Mouse (Mus musculus) intestine, postnatal 0 days (tissue): ENCODE data around the gene Ttc21a. TPM values are rescaled to one million over a fixed set of nuclear protein-coding genes. Genes with fewer than 3 reads are reported as not detected.

ENCODE experiments used
- ATAC-seq: fragments of 200-750 bp; cut with Nextera tagmentation; 2 replicates; pipeline ENCODE4 v1.8.0; 2017; ENCODE audit warnings: mild to moderate bottlenecking, moderate TSS enrichment, moderate library complexity
- H3K27ac ChIP-seq: fragments of 300-500 bp; sonication (generic); 2 replicates; pipeline ENCODE4 v1.5.1; 2014; ENCODE audit warnings: mild to moderate bottlenecking, low read depth, low read length, moderate library complexity
- H3K27me3 ChIP-seq: fragments of 300-500 bp; sonication (generic); replicated peaks from 2 replicates; pipeline ENCODE4 v1.6.1; 2014; ENCODE audit warnings: low read length, mixed read lengths; ENCODE audit not compliant: control insufficient read depth, insufficient read depth
- H3K36me3 ChIP-seq: fragments of 300-500 bp; sonication (generic); 2 replicates; pipeline ENCODE4 v1.6.1; 2014; ENCODE audit warnings: mild to moderate bottlenecking, moderate library complexity; ENCODE audit not compliant: control insufficient read depth, insufficient read depth
- H3K4me1 ChIP-seq: fragments of 300-500 bp; sonication (generic); replicated peaks from 2 replicates; pipeline ENCODE4 v1.6.1; 2014; ENCODE audit warnings: antibody characterized with exemption, low read length, mixed read lengths; ENCODE audit not compliant: control insufficient read depth, insufficient read depth
- H3K4me2 ChIP-seq: fragments of 300-500 bp; sonication (generic); replicated peaks from 2 replicates; pipeline ENCODE4 v1.6.1; 2014; ENCODE audit warnings: low read depth, mild to moderate bottlenecking, moderate library complexity
- H3K4me3 ChIP-seq: fragments of 300-500 bp; sonication (generic); 2 replicates; pipeline ENCODE4 v1.5.1; 2014; ENCODE audit warnings: low read depth, low read length
- H3K9ac ChIP-seq: fragments of 300-500 bp; sonication (generic); 2 replicates; pipeline ENCODE4 v1.6.1; 2014; ENCODE audit warnings: mild to moderate bottlenecking, low read depth, low read length
- H3K9me3 ChIP-seq: fragments of 300-500 bp; sonication (generic); 2 replicates; pipeline ENCODE4 v1.6.1; 2016; ENCODE audit warnings: mixed run types; ENCODE audit not compliant: control insufficient read depth
- CTCF ChIP-seq: sonication (generic); IDR thresholded peaks from 2 replicates; pipeline ENCODE4 v1.5.1; 2016; ENCODE audit warnings: low read depth, mild to moderate bottlenecking, control low read depth, antibody characterized with exemption, moderate library complexity
- WGBS: fragments of 180-500 bp; shearing (Covaris S2); extraction: QIAGEN DNeasy Blood & Tissue Kit; methylation state at CpG from one replicate; pipeline ENCODE4 v1.1.7; 2014; 5-methylcytosine and 5-hydroxymethylcytosine counted together
- polyA plus RNA-seq: library from polyadenylated mRNA; unstranded; fragments of >200 nt; fragmentation: Nextera tagmentation; extraction: Ambion mirVana; gene quantifications from 2 replicates; pipeline ENCODE4 v1.2.1, GENCODE M21; 2015

Gene Ttc21a
- polyA plus RNA-seq, 1 experiment from 2014 or later: not detected

- no peak for ATAC-seq
- H3K9me3 ChIP-seq: 0 out of 2 replicates have a peak, but pooled peaks cover 2% of the 10 kb centered on the region
- no peak overlapping the region for H3K27ac ChIP-seq
- H3K9ac ChIP-seq: no peak overlapping the region
- no peak for TF ChIP-seq CTCF
- no peaks in the 10 kb centered on the region; the same call in 1 of the 2 replicates for H3K27me3 ChIP-seq
- H3K4me2 ChIP-seq: no peak overlapping the region
- H3K36me3 ChIP-seq: no peaks in the 10 kb centered on the region
- H3K4me3 ChIP-seq: no peak overlapping the region
- WGBS: 92% methylated on average over 5 of the region's 5 CpGs
- no peaks in the 10 kb centered on the region for H3K4me1 ChIP-seq
Measured at GRCm38 (mm10) chr9:120012781-120013180, 75.4 kb downstream of the Ttc21a start.

DNA sequence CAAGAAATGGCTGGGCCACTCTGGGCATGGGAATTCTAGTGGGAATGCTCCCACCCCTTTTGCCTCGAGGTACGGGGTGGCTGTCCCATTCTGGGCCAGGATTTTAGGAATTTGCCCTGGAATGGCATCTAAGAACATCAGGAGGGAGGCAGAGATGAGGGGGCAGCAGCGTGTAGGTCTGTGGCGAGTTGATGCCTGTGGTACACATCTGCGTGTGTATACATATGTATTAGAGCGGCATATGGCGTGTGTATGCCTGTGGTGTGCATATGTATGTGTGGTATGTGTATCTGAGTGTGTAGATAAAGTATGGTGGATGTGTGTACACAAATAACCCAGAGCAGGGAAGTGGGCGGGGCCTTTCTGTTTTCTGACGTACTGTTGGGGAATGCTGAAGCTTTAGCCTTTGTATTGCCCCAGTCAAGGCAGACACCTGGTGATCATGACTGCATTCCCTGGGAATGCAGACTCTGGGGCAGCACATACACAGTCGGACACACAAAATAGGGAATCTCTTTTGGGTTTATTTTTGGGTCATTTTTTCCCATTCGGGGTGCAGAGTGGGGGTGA is 75.9 kb downstream of the Ttc21a start:
- Histone ChIP-seq H3K9ac (no peak overlapping the region), H3K27me3 (no peaks in the 10 kb centered on the region; the same call in 1 of the 2 replicates), H3K4me1 (no peaks in the 10 kb centered on the region), H3K36me3 (no peaks in the 10 kb centered on the region), H3K9me3 (no peaks in the 10 kb centered on the region), H3K4me3 (no peak overlapping the region), H3K4me2 (no peak overlapping the region), H3K27ac (no peak overlapping the region)
- 69% methylated on average over 11 of the region's 11 CpGs for WGBS
- ATAC-seq: no peak
- TF ChIP-seq CTCF: no peak

GRCm38 (mm10) chr9:120014828-120015227 is 77.4 kb downstream of the Ttc21a start:
- WGBS: 74% methylated on average over 6 of the region's 6 CpGs
- Histone ChIP-seq H3K36me3 (no peaks in the 10 kb centered on the region), H3K9ac (no peak overlapping the region), H3K27ac (no peak overlapping the region), H3K9me3 (no peaks in the 10 kb centered on the region), H3K4me1 (no peaks in the 10 kb centered on the region), H3K27me3 (peaks cover 5% of the 10 kb centered on the region; the same call in 1 of the 2 replicates), H3K4me3 (no peak overlapping the region), H3K4me2 (no peak overlapping the region)
- ATAC-seq: no peak
- TF ChIP-seq CTCF: no peak

DNA sequence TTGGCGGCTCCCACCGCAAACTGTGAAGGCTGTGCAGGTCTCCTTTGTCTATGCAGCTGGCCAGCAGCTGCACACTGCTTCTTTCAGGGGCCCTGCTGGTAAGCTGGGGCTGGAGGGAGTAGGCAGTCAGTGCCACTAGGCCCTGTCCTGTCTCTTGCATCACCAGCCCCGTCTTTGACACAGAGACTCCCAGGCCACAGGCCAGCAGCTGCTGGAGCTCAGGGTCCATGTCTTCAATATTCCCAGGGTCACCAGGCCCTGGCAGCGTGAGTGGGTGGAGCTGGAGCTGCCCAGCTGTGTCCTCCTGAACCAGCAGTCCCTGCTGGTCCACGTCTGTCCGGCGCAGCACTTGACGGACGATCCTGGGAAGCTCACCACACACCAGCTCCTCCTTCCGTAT is 79.5 kb downstream of the Ttc21a start:
- H3K9ac ChIP-seq: no peak overlapping the region
- no peak overlapping the region for H3K27ac ChIP-seq
- 60% methylated on average over 10 of the region's 10 CpGs for WGBS
- no peaks in the 10 kb centered on the region for H3K36me3 ChIP-seq
- no peak overlapping the region for H3K4me2 ChIP-seq
- H3K4me3 ChIP-seq: no peak overlapping the region
- H3K4me1 ChIP-seq: no peaks in the 10 kb centered on the region
- H3K9me3 ChIP-seq: no peaks in the 10 kb centered on the region
- TF ChIP-seq CTCF: no peak
- H3K27me3 ChIP-seq: peaks cover 5% of the 10 kb centered on the region; the same call in 1 of the 2 replicates
- no peak for ATAC-seq

Other genes starting within 250 kb of the Ttc21a start
- gene Scn10a, start 218.3 kb upstream of the Ttc21a start, polyA plus RNA-seq: 0.04 TPM in 1 of 2 replicates, not detected in the other
- 0.20 and 0.25 TPM in 2 replicates for gene Scn11a, start 112.2 kb upstream of the Ttc21a start, polyA plus RNA-seq
- gene Wdr48, start 42.7 kb upstream of the Ttc21a start, polyA plus RNA-seq: 14.3 and 16.5 TPM in 2 replicates
- 14.4 and 16.4 TPM in 2 replicates for gene Gorasp1, start within 50 bp of the Ttc21a start, polyA plus RNA-seq
- gene Csrnp1, start 47.1 kb downstream of the Ttc21a start, polyA plus RNA-seq: 3.8 and 4.2 TPM in 2 replicates
- gene Xirp1, start 86.0 kb downstream of the Ttc21a start, polyA plus RNA-seq: 0.10 and 0.14 TPM in 2 replicates
- 5.4 and 6.5 TPM in 2 replicates for gene Cx3cr1, start 132.3 kb downstream of the Ttc21a start, polyA plus RNA-seq
- gene Ccr8, start 154.5 kb downstream of the Ttc21a start, polyA plus RNA-seq: 0.25 and 0.42 TPM in 2 replicates
- gene Slc25a38, start 172.8 kb downstream of the Ttc21a start, polyA plus RNA-seq: 15.8 and 16.1 TPM in 2 replicates
- 654 and 675 TPM in 2 replicates for gene Rpsa, start 190.1 kb downstream of the Ttc21a start, polyA plus RNA-seq
- gene Mobp, start 212.1 kb downstream of the Ttc21a start, polyA plus RNA-seq: 0.05 TPM in 1 of 2 replicates, not detected in the other